Mouse (Mus musculus): ENCODE data around the gene Shb.

Shb gene

DNA sequence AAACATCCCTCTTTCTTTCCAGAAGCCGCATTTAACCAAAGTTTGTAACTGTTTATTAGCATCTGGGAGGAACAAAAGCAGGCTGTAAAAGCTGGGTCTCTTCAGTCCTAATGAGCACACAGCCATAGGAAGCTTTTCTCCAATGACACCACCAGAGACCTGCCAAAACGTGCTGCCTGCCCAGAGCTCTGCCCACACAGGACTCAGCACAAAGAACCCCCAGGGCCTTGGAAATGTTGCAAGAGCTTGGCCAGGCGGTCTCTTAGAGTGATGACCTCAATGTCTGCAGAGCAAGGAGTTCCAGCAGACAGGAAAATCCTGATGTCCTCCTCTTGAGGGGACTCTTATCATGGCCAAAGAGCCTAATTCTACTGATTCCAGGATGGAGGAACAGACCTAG is 28.5 kb downstream of the Shb start:
- DNase-seq (ENCODE audit: low spot score in 2 of 2) = no peak

DNA sequence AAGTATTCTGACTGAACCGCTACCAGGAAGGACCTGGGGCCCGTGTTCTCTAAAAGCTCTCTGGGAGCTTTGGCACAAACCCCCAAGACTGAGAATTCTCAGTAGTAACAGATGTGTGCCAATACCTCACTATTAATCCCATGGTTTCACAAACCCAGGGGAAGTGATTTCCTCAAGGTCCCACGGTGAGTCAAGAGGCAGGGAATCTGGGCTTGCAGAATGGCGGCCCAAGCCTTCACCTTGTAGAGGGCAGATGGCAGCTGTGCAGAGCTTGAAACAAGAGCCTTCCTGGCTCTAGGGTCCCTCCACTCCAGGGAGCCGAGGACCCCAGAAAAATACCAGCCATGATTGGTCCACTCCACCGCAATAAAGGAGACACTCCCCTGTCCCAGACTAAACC is 28.9 kb downstream of the Shb start:
- DNase-seq (ENCODE audit: low spot score in 2 of 2) = no peak

DNA sequence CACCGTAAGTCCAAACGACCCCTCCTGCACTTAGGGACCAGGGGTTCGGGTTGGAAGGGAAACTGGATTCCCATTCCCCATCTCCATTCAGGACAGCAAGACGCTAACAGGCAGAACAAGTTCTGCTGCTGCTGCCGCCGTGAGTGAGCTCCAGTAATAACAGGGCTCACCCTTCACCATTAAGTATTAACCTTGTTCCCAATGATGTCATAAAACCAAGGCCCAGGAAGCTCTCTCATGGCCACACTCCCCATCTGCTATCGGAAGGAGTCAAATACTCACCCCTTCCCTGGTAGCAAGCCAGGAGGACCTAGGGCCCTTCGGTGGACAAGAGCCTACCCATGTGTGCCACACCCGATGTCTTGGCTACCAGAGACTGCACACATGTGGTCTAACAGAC is 30.3 kb downstream of the Shb start:
- DNase-seq (ENCODE audit: low spot score in 2 of 2) = no peak

DNA sequence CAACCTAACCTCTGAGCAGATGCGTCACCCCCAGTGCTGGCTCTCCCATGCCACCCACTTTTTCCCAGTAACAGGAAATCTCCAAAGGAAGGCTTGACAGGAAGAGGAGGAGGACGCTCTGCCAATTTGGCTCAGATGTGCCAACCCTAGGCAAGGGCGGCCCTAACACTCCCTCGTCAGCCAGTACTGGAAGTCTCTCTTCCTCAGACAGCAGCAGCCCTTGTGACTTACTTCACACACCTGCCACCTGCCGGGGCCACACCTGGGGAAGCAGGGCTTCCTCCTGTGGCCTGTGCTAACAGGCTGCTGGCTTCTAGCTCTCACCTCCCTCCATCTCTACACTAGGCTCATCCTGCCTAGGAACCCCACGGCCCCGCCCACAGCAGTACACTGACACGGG is 31.9 kb downstream of the Shb start:
- no peak for DNase-seq (ENCODE audit: low spot score in 2 of 2)

DNA sequence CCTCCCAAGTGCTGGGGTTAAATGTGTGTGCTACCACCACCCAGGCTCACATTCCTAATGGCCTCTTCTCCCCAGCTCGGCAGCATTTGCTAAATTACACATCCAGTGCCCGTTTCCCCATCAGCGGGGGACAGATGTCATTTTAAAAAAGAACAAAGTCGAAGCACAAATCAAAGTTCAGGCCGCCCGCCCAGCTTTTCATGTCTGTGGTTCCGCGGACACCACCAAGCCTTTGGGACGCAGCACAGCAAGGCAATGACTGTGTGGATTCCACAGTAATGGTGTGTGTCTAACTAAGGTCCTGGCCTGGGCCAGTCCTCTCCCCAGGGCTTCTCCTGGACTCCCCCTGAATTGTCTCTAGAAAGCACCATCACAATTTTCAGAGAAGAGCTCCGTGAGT is 32.7 kb downstream of the Shb start:
- no peak for DNase-seq (ENCODE audit: low spot score in 2 of 2)

DNA sequence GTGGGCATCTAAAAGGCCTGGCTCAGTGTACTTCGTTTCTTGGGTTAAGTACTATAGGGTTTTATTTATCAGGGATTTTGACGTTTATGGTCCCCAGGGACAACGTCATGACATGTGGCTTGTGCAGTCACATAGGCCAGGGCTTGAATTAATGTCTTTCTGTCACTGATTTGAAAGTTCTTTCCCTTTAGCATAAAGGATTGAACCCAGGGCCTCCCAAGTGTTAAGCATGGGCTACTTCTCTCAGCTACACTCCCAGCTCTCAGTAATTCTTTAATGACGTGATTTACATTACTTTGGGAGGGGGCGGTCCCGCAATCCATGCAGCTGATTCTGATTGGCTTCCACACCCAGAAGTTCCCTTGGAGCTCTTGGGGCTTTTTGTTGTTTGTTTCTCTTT is 33.2 kb downstream of the Shb start:
- DNase-seq (ENCODE audit: low spot score in 2 of 2) = no peak

DNA sequence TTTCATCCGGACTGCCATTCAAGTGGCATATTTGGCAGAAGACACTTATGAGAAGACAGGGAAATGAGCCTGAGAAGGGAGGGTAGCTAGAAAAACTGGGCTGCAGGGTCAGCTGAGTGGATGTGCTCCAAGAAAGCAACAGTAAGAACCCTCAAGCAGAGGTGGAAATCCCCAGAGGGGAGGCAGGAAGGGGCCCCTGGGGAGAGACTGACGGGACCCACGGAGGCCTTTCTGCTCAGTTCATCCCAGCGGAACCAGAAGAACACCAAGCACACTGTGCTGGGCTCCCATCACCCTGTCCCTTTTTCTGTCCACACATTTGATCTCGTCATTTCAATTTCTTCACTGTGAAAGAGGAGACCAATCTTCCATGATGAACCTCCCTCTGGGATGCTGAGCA is 33.9 kb downstream of the Shb start:
- DNase-seq (ENCODE audit: low spot score in 2 of 2) = no peak

DNA sequence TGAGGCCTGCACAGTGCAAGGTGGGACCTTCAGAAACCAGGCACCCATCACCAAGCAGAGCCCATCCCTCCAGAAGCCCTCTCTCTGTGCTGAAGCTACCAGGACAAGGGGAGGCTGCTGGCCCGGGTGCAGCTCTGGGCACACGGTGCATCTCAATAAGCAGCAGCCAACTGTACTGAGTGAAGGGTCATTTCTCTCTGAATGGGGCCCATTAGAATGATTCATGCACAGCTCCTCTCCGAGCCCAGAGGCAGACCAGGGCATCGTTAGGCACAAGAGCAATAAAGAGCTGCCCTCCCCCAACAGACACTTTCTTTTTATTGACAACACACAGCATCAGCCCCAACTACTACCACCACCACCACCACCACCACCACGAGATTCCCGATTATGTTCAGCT is 35.0 kb downstream of the Shb start:
- no peak for DNase-seq (ENCODE audit: low spot score in 2 of 2)

DNA sequence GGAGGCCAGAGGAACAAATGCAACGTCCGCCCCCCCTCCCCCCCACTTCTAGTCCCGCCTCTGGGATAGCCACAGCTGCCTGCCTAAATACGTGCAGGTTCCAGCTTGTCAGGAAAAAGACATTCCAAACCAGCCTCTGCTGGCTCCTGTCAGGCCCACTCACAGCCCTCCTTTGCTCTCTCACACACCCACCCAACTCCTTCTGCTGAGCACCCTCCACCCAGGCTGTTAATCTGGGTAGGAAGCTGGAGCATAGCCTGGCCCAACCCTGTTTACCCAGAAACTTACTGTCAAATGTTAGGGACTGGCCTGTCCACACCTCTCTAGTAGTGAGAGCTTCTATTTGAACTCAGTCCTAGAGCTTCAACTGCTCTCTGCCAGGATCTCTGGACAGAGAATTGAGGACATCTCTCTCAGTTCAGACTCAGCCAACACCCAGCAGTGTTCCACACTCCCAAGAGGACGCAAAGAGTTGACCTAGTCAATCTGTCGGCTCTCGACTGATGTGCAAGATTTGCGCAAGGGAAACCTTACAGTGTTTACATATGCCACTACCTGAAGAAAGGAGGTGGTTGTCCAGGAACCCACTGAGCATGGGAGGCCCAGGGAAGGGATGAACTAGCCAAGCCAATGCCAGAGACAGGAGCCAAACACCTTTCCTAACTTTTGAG is 36.6 kb downstream of the Shb start:
- no peak for DNase-seq (ENCODE audit: low spot score in 2 of 2)

DNA sequence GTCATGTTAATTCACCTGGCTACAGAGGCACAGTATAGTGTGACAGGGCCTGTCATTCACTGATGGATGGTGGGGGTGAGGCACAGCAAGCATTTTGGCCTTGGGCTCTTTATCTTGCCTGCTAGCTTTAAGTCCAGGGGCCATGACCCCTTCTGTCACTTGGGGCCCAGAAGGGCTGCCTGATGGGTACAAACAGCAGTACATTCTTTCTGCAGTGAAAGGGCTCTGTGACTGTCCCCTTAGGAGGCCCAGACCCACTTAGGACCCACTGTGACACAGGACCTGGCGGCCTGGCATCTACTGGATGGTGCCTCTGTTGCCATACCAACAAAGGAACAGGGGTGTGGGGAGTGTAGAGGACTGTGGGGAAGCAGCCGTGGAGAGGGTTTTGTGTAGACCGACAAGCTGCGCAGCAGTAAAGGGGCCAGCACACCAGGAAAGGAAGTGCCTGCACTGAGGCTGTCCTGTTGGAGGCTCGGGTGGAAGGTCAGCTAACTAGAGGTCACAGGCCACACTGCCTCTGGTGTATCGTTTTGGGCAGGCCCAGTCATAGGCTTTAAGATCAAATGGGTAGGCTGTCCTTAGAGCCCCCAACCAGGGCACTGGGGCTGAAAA is 38.4 kb downstream of the Shb start:
- no peak for DNase-seq (ENCODE audit: low spot score in 2 of 2)

DNA sequence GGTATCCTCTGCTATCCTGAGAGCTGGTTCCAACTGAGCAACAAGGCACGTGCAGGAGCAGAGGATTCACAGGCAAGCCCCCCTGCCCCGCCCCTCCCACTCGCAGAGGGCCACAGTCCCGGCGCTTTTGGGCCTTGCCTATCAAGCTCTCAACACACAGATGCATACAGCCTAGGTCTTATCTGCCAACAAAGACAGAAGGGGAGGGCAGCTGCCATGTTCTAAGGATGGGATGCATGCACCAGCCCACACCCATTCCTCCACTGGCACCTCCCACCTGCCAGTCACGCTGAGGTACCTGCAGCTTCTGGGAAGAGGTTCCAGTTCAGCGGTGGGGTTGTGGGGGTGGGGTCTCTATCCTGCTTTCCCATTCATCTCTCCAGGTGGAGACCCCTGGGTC is 39.2 kb downstream of the Shb start:
- DNase-seq (ENCODE audit: low spot score in 2 of 2) = no peak

DNA sequence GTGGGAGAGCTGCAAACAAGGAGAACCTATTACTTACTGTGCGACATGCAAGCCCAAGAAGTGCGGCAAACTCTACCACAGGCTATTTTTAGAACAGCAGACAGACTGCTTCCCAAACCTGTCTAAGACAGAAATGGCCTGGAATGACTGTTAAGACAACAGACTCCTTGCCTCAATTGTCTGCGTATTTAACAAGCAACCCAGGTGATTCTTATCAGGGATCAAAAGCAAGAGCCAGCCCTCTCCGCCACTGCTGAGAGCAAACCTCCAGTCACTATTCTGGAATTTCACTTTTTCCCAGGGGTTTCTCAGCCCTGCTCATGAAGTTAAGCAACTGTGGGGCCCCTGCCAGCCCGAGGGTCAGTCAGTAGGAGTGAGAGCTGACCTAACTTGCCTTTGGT is 39.6 kb downstream of the Shb start:
- DNase-seq (ENCODE audit: low spot score in 2 of 2) = no peak

DNA sequence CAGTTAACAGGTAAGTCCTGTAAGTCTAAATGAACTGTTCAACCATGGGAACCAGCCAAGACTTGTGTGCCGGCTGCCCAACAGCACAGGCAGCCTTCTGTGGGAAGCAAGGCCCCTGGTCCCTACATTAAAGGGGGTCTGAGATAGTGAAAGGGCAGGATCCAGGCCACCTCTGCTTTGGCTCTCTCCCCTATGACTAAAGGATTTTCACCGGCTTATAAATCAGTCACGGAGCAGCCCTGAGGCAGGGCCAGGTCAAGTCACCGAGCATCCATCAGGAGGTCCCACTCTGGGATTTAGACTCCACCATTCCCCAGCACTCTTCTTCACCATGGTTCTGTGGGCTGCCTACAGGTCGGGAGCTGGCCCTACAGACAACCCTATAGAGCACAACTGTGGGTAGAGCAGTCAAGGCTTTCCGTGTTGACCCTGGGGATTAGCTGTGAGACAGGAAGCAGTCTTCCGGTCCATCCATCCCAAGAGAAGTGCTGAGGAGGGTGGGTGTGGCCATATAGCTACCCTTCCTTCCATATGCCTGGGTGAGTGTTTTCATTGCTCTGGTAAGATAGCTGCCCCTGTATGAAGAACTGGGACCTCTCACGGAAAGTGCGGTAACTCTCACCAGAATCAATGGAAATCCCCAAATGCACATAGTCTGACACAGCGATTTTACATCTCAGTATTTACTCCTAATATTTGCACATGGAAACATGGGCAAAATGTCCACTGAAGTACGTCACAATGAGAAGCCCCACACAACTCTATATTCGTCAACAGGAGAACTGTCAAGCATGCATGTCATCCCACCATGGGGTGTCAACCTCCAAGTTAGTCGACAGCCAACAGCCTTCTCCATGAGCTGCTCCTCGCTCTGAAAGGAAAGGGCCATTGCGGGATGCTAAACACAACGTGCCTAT is 40.3 kb downstream of the Shb start:
- DNase-seq (ENCODE audit: low spot score in 2 of 2) = no peak

DNA sequence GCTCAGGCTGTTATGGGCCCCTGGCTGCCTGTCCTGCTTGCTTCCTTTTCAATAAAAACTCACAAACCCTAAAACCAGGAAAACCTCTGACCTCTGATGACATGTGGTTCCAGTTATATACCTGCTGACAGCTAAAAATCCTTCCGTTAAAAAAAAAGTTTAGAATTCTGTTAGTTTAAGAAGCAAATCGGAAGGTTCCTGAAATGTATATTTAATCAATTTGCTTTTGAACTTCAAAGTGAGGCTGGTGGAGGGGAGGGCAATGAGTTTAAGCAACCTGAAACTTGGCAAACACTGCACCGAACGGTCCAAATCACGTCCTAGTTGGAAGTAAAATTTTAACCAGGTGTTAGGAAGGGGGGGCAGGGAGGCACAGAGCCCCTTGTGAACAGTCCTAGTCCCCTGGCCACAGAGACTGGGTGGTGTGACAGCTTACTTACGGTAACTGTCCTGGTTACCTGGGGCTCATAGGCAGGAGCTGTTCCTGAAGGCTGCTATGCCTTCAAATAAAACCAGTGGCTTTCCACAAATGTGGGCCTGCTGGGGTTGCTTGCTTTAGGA is 41.1 kb downstream of the Shb start:
- no peak for DNase-seq (ENCODE audit: low spot score in 2 of 2)

DNA sequence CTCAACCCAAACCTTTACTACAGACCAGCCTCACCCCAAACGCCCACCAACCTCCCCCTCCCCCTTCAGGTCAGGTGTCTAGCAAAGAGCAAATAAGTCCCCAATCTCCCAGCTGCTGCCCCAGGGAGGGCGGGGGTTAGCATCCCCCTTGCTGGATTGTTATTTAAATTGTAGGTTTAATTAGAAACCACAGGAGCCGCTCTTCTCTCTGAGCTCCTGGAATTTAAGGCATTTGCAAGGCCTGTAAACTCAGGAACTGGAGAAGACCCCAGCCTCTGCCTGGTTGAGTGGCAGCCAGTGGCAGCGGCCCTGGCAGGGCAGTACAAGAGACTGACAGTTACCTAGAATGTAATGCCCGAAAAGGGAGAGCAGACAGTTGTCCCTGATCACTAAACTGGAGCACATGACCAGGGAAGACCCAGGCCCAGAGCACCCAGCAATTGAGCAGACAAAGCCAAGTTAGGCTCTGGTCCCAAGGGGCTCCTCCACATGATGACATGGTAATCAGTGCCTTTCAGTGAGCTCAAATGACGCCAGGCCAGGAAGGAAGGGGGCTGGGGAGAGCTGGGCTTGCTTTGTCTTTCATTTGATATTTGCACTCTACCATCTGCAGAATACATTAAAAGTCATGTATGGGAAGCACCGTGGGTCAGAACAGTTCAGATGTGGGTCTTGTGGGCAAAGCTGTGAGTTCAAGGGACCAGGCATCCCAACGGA is 42.1 kb downstream of the Shb start:
- peak in 1 of 2 experiments; percentile 73 for DNase-seq (ENCODE audit: low spot score in 2 of 2)

DNA sequence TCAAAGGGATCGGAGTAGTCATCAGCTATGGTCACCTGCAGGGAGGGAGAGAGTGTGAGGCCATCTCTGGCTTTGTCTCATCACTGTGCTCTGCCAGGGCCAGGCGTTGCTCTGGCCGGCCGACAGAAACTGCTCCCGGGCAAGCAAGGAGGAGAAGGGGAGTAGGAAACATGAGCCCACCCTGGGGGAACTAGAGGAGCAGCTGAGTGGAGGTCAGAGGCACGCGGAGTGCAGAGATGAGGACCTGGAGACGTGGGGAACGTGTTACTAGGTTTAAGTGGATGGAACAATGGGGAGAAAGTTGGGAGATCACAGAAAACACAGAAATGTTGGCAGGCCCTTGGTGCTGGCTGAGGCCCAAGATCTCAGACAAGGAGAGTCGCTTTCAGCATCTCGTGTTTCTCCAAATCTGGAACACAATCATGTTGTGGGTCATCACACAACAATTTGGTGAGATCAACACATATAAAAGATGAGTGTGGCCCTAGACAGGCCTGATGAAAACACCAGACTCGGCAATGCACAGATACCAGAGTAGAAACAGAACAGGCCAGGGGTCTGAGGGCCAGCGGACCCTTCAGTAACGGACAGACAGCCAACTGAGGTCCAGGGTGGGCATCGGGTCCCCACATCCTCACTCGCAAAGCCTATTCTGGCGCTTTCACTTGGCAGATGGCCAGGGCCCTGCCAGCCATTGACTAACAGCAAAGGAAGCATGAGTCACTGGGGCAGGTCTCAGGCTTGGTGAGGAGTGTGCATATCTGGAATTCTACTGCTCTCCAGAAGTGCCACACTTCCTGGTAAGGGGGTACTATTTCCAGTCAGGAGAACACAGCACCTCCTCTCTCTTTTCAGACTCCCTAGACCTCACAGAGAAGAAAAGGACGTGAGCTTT is 42.9 kb downstream of the Shb start:
- DNase-seq (ENCODE audit: low spot score in 2 of 2) = peak; percentile 65 to 67

DNA sequence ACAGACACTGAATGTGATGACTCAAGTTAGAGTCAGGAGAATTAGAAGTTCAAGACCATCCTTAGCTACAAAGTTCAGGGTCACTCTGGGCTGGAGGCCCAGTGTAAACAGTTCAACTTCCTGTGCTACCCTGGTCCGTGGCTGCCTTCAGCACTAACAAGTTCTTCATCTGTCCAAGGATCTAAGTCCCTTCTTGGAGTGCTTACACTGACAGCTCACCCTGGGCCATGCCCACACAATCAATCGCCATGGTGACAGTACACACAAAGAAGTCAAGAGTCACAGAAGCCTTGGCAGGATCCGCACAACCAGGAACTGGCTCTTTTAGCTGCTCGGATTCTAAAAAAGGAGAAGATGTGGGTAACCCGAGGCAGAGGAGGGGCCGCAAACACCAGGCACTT is 44.6 kb downstream of the Shb start:
- peak in 1 of 2 experiments; percentile 56 for DNase-seq (ENCODE audit: low spot score in 2 of 2)

DNA sequence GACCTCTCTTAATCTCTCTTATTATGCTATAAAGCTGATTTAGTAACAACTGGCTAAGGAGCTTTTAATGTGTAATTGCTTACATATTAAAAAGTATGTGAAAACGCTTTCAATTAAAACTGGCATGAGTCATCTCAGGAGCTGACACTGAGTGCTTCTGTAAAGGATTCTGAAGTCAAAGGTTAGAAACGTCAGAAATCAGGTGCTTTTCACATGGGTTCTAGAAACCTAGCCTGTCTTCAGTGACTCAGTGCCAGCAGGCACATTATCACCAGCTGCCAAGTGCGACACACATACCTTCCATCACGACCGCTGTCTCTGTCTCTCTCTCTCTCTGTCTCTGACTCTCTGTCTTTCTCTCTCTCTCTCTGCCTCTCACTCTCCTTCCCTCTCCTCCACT is 47.2 kb downstream of the Shb start:
- DNase-seq (ENCODE audit: low spot score in 2 of 2) = no peak

DNA sequence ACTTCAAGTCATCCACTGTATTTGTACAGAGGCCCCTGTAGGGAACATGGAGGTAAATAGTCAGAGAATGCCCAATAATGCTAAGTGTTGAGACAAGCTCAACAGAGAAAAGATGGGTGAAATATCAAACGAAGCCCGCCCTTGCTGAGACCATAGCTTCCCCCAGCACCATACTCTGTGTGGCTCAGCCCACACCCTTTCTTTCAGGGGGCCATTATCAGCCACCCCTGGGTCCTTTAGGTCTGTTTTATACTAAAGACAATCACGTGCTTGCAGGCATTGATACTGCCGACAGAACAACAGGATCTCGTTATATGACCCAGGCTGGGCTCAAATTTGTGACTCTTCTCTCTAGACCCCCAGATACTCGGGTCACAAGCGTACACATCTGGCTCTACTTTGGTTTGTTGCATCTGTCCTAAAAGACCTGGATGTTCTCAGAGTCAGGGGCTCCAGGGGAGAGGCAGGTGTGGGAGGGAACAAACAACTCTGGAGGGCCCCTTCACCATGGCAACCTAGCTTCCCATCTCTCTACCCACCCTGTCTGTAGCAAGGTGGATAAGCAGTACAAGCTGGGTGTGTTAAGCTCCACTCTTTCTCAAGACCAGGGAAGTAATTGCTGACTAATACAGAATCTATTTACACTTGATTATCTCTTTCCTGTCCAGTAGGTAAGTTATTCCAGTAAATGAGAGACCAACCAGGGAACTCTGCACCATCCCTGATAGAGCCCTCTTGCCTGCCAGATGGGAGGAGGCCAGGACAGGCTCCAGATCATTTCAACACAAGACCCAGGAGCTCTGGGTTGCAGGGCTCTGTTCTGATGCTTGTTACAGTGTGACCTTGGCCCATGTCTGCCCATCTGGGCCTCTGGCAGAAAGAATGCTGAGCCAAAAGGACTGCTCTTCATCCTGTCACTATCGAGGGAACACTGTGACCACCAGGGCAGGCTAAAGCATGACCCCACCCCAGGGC is 48.7 kb downstream of the Shb start:
- peak; percentile 84 for DNase-seq (ENCODE audit: low spot score in 2 of 2)

DNA sequence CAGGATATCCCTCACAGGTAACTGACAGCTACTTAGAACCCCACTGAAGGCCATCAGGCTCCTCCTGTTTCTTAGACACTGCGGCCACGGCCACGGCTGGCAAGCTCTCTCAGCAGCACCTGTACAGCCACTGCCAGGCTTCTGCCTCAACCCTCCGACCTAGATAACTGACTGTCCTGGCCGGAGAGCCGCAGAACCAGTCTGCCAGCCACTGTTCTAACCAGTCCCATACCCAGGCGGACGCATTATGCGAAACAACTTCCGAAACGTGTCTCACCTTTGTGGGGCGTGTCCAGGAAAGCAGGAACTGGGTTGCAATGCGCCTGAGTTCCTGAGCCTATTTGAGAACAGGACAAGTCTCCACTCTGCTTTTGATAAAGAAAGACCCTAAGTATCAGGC is 50.0 kb downstream of the Shb start:
- DNase-seq (ENCODE audit: low spot score in 2 of 2) = no peak
